Mouse (Mus musculus) liver, adult 2 months (tissue): ENCODE measurements around the gene Pcid2. TPM values are rescaled to one million over a fixed set of nuclear protein-coding genes. Genes with fewer than 3 reads are reported as not detected.
A peak's percentile ranks its signal among the peaks of the same experiment; 100 is the strongest.

Experiments used
- DNase-seq: peaks from one replicate; pipeline ENCODE4 v3.0.0-alpha.2; 2011; ENCODE audit warnings: low read depth, low spot score; ENCODE audit errors: extremely low read depth
- H3K27ac ChIP-seq: fragments of 200-500 bp; replicated peaks from 2 replicates; pipeline ENCODE4 v1.5.1; 2012; ENCODE audit warnings: low read depth, mild to moderate bottlenecking, control low read depth, inconsistent platforms, low read length; ENCODE audit not compliant: insufficient read depth
- H3K27me3 ChIP-seq: fragments of 200-500 bp; 2 replicates; pipeline ENCODE4 v1.6.1; 2012; ENCODE audit warnings: mild to moderate bottlenecking, moderate library complexity, low read length, inconsistent platforms; ENCODE audit not compliant: control insufficient read depth, insufficient read depth
- H3K36me3 ChIP-seq: fragments of 200-500 bp; 2 replicates; pipeline ENCODE4 v1.6.1; 2012; ENCODE audit warnings: low read length, inconsistent platforms; ENCODE audit not compliant: control insufficient read depth, insufficient read depth
- H3K4me1 ChIP-seq: fragments of 200-500 bp; 2 replicates; pipeline ENCODE4 v1.6.1; 2011; ENCODE audit warnings: low read length; ENCODE audit not compliant: control insufficient read depth, insufficient read depth
- H3K4me3 ChIP-seq: fragments of 200-500 bp; 2 replicates; pipeline ENCODE4 v1.5.1; 2011; ENCODE audit warnings: low read depth, mild to moderate bottlenecking, control low read depth, low read length, moderate library complexity; ENCODE audit not compliant: insufficient read depth
- H3K79me2 ChIP-seq: fragments of 200-500 bp; 2 replicates; pipeline ENCODE4 v1.6.1; 2012; ENCODE audit warnings: inconsistent platforms, mild to moderate bottlenecking, low read length, moderate library complexity; ENCODE audit not compliant: control insufficient read depth, insufficient read depth
- H3K9ac ChIP-seq: fragments of 200-500 bp; 2 replicates; pipeline ENCODE4 v1.6.1; 2012; ENCODE audit warnings: low read depth, mild to moderate bottlenecking, control low read depth, inconsistent platforms, low read length
- CTCF ChIP-seq: fragments of 200-500 bp; IDR thresholded peaks from 2 replicates; pipeline ENCODE4 v1.5.1; 2011; ENCODE audit warnings: low read depth, low read length, control low read depth
- POLR2A ChIP-seq: fragments of 200-500 bp; IDR thresholded peaks from 2 replicates; pipeline ENCODE4 v1.6.1; 2011; ENCODE audit warnings: low read length, control low read depth; ENCODE audit not compliant: insufficient read depth; ENCODE audit errors: extremely low read depth
- WGBS: fragments of 180-500 bp; shearing (Covaris S2); methylation state at CpG from one replicate; pipeline ENCODE4 v1.1.7; 2018; 5-methylcytosine and 5-hydroxymethylcytosine counted together
- polyA plus RNA-seq: library from polyadenylated mRNA; depleted of rRNA; stranded (reverse); fragments of >200 nt; gene quantifications from 2 replicates; pipeline ENCODE4 v1.2.3, GENCODE M21; 2012
- total RNA-seq: library from RNA; depleted of rRNA; stranded (reverse); fragments of >200 nt; gene quantifications from 2 replicates; pipeline ENCODE4 v1.2.3, GENCODE M21; 2014

Gene Pcid2
- total and polyA plus RNA-seq, 2 experiments, result 7.0 to 11.6 TPM

- WGBS, result 55% methylated on average over 4 of the region's 4 CpGs
- TF ChIP-seq CTCF (no peak), POLR2A (no peak)
- no peaks in the 10 kb centered on the region for H3K27me3 ChIP-seq
- peaks cover 48% of the 10 kb centered on the region for H3K36me3 ChIP-seq
- no peak overlapping the region for H3K27ac ChIP-seq
- H3K79me2 ChIP-seq, result peaks cover 22% of the 10 kb centered on the region; the same call in 1 of the 2 replicates
- H3K4me3 ChIP-seq, result no peak overlapping the region
- no peak for DNase-seq
- peaks cover 14% of the 10 kb centered on the region for H3K4me1 ChIP-seq
- no peak overlapping the region for H3K9ac ChIP-seq
Measured at GRCm38 (mm10) chr8:13041459-13041858, 63.8 kb downstream of the Pcid2 start.

GRCm38 (mm10) chr8:13039054-13039453 is 66.2 kb downstream of the Pcid2 start:
- DNase-seq, result no peak
- H3K79me2 ChIP-seq, result peaks cover 19% of the 10 kb centered on the region; the same call in 1 of the 2 replicates
- H3K4me3 ChIP-seq, result peak overlapping the region; percentile 50
- 20% methylated on average over 6 of the region's 6 CpGs for WGBS
- H3K4me1 ChIP-seq, result peaks cover 25% of the 10 kb centered on the region
- H3K36me3 ChIP-seq, result peaks cover 30% of the 10 kb centered on the region
- H3K9ac ChIP-seq, result peak overlapping the region; percentile 81
- no peak for TF ChIP-seq CTCF
- no peak for TF ChIP-seq POLR2A
- H3K27ac ChIP-seq, result peak overlapping the region; percentile 94
- H3K27me3 ChIP-seq, result no peaks in the 10 kb centered on the region

- Histone ChIP-seq H3K27ac (peak overlapping the region; percentile 98), H3K27me3 (no peaks in the 10 kb centered on the region), H3K36me3 (peaks cover 18% of the 10 kb centered on the region), H3K4me1 (peaks cover 25% of the 10 kb centered on the region), H3K79me2 (peaks cover 19% of the 10 kb centered on the region; the same call in 1 of the 2 replicates), H3K4me3 (peak overlapping the region; percentile 50), H3K9ac (peak overlapping the region; percentile 81)
- TF ChIP-seq POLR2A (peak; percentile 88), CTCF (no peak)
- 6% methylated on average over 5 of the region's 5 CpGs for WGBS
- DNase-seq, result peak; percentile 95
Measured at GRCm38 (mm10) chr8:13037569-13037968, 67.7 kb downstream of the Pcid2 start.

- H3K4me1 ChIP-seq, result peaks cover 25% of the 10 kb centered on the region
- H3K36me3 ChIP-seq, result peaks cover 13% of the 10 kb centered on the region
- H3K27me3 ChIP-seq, result no peaks in the 10 kb centered on the region
- DNase-seq, result peak; percentile 84
- peak within 1 kb of the TSS; percentile 50 for H3K4me3 ChIP-seq
- TF ChIP-seq CTCF (no peak), POLR2A (no peak)
- H3K27ac ChIP-seq, result peak within 1 kb of the TSS; percentile 98
- peaks cover 19% of the 10 kb centered on the region; the same call in 1 of the 2 replicates for H3K79me2 ChIP-seq
- H3K9ac ChIP-seq, result peak within 1 kb of the TSS; percentile 81
- WGBS, result 22% methylated on average over 7 of the region's 7 CpGs
Measured at GRCm38 (mm10) chr8:13037015-13037414, 68.2 kb downstream of the Pcid2 start, which contains the start of gene F10. TSS of gene F10 (plus strand) at chr8:13037308.

GRCm38 (mm10) chr8:13036346-13036812 is 68.9 kb downstream of the Pcid2 start:
- peak overlapping the region; percentile 98 for H3K27ac ChIP-seq
- 22% methylated on average over 10 of the region's 10 CpGs for WGBS
- no peak overlapping the region for H3K4me3 ChIP-seq
- peak; percentile 97 for DNase-seq
- H3K9ac ChIP-seq, result peak overlapping the region; percentile 72
- H3K36me3 ChIP-seq, result peaks cover 13% of the 10 kb centered on the region
- TF ChIP-seq POLR2A (peak; percentile 27; the same call in 1 of the 2 replicates), CTCF (no peak)
- H3K4me1 ChIP-seq, result peaks cover 25% of the 10 kb centered on the region
- H3K27me3 ChIP-seq, result no peaks in the 10 kb centered on the region
- H3K79me2 ChIP-seq, result peaks cover 18% of the 10 kb centered on the region; the same call in 1 of the 2 replicates

GRCm38 (mm10) chr8:13028482-13028881 is 76.8 kb downstream of the Pcid2 start:
- peaks cover 8% of the 10 kb centered on the region; the same call in 1 of the 2 replicates for H3K36me3 ChIP-seq
- TF ChIP-seq CTCF, result no peak
- no peak for TF ChIP-seq POLR2A
- no peak overlapping the region for H3K9ac ChIP-seq
- no peaks in the 10 kb centered on the region for H3K27me3 ChIP-seq
- DNase-seq, result no peak
- no peak overlapping the region for H3K27ac ChIP-seq
- H3K4me3 ChIP-seq, result no peak overlapping the region
- peaks cover 15% of the 10 kb centered on the region for H3K4me1 ChIP-seq
- H3K79me2 ChIP-seq, result 0 out of 2 replicates have a peak, but pooled peaks cover 6% of the 10 kb centered on the region
- WGBS, result 76% methylated on average over 5 of the region's 5 CpGs
